Mouse (Mus musculus) megakaryocyte, embryonic 14.5 days (primary cell): ENCODE measurements at regions not wholly inside any gene's neighbourhood (a gene's known extent, or its start where the extent isn't known, plus 50 kb on each side); places are given as distances from the start of the nearest gene placed in this dataset.

ENCODE experiments used
- FLI1 ChIP-seq: IDR thresholded peaks from 2 replicates; pipeline ENCODE4 v1.6.1; 2012; ENCODE audit warnings: low read length, inconsistent platforms, mixed read lengths
- GATA1 ChIP-seq: IDR thresholded peaks from 3 replicates; pipeline ENCODE4 v1.6.1; 2012; ENCODE audit warnings: mixed read lengths, low read length, inconsistent platforms, borderline replicate concordance

- TF ChIP-seq GATA1 (no peak), FLI1 (no peak)
Observed at GRCm38 (mm10) chr8:24338694-24339093, 387.0 kb downstream of the Adam3 start.
